Mouse (Mus musculus) kidney, adult 9 months (tissue): Measurements from ENCODE around the gene Pip5k1a.
A peak's percentile ranks its signal among the peaks of the same experiment; 100 is the strongest.
"Not testable (repeated sequence)": the region's sequence is repeated elsewhere in the genome, so short reads cannot be mapped to it uniquely, and the experiment has no call there.

ENCODE experiments used
- DNase-seq: peaks from one replicate; pipeline ENCODE4 v3.0.0; 2022

The Pip5k1a gene

GRCm38 (mm10) chr3:95110911-95111726 is 4.4 kb upstream of the Pip5k1a start, which contains the start of gene Vps72:
Vps72 (plus strand) TSS chr3:95111022.
- DNase-seq: peak; percentile 93

DNA sequence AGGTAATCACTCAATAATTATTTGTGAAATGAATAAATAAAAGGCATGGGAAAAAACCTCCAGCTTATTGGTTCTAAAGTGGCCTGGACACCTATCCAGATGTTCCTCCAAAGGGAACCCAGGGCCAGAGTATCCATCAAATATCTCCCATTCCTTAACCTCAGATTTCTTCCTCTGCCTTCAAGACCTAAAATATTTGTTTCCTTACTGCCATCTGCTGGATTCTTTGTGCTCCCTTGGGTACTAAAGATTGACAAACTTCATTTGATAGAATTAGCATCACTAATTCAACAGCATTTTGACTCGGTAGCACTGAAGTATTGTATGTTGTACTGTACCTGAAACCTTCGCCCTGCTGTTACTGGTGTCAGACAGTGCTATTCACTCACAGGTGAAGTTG is 1.2 kb upstream of the Pip5k1a start:
- DNase-seq: peak; percentile 43

DNA sequence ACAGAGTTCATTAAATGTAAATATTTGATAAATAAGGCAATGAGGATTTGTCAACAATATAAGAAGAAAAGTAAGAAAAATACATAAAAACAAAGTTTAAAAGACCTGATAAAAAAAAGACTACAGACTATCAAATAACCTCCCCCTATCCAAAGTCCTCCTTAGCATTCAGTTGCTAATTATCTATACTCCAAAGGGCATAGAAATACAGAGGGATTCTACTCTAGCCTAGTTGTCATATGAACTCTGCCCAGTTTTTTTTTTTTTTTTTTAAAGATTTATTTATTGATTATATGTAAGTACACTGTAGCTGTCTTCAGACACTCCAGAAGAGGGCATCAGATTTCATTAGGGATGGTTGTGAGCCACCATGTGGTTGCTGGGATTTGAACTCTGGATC is 578 bp upstream of the Pip5k1a start:
- not testable (repeated sequence) for DNase-seq

DNA sequence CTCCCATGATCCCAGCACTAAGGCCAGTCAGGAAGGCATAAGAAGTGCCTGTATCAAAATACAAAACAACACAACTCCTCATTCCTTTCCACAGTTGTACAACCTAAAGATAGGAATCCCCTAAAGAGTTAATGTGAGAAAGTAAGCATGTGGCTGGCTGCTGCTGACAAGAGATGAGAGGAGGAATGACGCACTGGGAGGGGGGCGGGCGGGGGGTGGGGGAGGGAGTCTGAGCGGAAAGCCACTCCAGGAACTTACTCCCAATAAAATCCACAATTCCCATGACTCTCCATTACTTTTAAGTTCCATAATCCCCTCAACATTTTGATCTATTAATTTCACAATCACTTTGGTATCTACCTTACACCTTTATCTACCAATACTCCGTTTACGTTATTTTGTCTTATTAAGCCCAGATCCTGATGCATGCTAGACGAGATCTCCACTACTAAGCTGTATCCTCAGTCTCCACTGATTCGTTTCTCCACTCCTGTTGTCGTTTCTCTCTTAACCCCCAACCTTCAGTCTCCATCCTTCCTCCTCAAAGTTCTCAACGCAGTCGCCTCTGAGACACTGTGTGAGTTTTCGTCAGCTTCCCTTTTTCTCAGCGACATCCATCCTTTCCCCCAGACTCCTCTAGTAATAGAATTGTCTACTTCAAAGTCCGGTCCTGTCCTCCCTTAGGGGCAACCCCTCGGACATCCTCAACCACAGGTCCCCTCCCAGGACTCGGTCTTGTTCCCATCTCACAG is 968 bp downstream of the Pip5k1a start:
- no peak for DNase-seq

GRCm38 (mm10) chr3:95105121-95105520 is 1.6 kb downstream of the Pip5k1a start:
- no peak for DNase-seq

GRCm38 (mm10) chr3:95100854-95101253 is 5.9 kb downstream of the Pip5k1a start:
- DNase-seq: no peak

DNA sequence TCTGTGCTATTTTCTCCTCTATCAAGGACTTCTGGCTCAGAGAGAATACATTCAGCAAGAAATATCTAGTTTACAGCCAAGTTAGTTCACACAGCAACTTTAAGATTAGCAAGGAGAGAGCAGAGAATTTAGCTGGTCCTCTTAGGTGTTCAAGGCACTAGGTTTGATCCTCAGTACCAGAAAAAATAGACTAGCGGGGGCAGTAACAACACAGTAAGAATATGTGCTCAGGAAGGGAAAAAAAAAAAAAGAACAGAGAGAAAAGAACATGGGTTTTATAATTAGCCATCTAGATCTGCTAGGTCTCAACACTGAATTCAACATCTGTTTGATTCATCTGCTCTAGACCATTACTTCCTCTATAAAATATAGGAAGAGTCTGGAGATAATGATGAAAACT is 18.7 kb downstream of the Pip5k1a start:
- DNase-seq: no peak

GRCm38 (mm10) chr3:95071606-95072005 is 35.1 kb downstream of the Pip5k1a start:
- no peak for DNase-seq

DNA sequence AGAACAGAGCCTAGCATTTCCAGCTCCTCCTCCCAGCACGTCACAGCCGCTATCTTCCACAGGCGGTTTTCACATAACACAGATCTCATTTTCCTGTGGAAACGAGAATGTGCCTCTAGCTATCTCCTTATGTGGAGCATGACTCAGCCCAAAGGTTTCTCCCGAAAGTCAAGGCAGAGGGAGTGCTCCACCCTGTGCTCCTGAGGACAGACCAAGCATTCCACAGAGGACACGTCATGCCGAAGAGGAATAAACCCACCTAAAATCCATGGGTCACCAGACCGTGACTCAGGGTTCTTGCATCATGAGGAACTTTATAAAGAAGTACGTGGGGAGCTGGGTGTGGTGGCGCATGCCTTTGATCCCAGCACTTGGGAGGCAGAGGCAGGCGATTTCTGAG is 40.2 kb downstream of the Pip5k1a start:
- DNase-seq: no peak

- DNase-seq: no peak
Observed at GRCm38 (mm10) chr3:95066095-95066494, 40.6 kb downstream of the Pip5k1a start.

GRCm38 (mm10) chr3:95065553-95065952 is 41.2 kb downstream of the Pip5k1a start:
- DNase-seq: no peak

- no peak for DNase-seq
Observed at GRCm38 (mm10) chr3:95063741-95064140, 43.0 kb downstream of the Pip5k1a start.

DNA sequence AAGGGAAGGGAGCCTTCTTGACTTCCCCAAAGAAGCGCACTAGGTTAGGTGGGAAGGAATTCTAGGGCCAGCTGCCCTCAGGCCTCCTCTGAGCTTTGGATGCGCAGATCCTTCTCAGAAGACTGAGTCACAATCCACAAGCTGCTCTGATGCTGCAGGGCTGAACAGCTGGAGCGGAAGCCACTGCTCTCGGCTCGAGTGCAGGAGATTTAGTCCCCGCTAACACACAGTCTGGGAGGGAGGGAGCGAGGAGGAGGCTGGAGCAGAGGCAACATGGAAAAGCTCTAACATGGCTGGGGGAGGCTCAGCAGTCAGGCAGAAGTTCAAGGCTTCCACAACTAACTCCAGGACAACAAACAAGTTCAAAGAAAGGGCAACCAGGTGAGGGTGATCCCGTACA is 48.7 kb downstream of the Pip5k1a start:
- DNase-seq: no peak

DNA sequence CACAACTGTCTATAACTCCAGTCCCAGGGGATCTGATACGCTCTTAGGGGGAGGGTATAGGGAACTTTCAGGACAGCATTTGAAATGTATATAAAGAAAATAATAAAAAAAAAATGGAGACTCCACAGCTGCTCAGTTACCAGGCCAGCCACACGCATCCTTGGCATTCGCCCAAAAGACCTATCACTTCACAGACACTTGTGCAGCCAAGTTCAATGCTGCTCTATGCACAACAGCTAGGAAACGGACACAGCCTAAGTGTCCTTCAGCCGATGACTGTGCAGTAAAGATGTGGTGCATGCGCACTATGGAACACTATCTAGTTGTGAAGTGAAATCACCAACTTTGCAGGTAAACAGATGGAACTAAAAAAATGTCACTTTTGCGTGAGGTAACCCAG is 50.5 kb downstream of the Pip5k1a start:
- no peak for DNase-seq

- DNase-seq: no peak
Observed at GRCm38 (mm10) chr3:95054481-95055260, 52.1 kb downstream of the Pip5k1a start.

DNA sequence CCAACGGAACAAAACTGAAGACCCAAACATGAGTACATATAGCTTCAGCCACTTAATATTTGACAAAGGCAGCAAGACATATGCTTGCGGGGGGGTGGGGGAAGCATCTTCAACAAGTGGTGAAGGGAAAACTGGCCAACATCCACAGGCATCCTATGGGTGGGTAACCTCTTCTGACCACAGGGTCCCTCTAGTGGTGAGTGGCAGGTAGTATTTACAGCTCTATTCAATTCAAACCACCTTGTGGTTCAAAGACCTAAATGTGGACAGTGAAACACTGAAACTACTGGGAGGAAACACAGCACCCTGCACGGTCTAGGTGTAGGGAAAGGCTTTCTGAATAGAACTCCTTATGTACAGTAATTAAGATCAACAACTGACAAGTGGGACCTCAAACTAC is 53.0 kb downstream of the Pip5k1a start:
- peak; percentile 51 for DNase-seq

GRCm38 (mm10) chr3:95052959-95053358 is 53.8 kb downstream of the Pip5k1a start:
- peak; percentile 73 for DNase-seq

GRCm38 (mm10) chr3:95047914-95048313 is 58.8 kb downstream of the Pip5k1a start:
- no peak for DNase-seq

DNA sequence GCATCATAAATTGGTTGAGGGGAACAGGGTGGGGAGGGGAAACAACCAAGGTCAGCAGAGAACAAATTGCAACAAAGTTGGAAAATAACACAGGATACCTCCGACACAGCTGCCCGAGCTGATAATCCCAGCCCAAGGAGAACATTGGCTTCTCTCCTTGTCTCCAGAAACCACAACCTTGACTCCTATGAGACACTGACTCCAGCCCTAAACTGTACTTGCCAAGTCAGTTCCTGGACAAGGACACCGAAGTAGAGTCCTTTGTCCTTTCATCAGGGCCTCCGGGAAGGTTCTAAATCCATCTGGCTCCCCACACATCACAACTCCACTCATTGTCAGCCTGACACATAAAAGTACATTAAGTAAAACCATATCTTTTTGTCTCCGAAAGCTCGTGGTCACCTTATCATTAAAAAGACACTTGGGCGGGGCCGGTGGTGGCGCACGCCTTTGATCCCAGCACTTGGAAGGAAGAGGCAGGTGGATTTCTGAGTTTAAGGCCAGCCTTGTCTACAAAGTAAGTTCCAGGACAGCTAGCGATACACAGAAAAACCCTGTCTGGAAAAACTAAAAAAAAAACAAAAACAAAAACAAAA is 60.2 kb downstream of the Pip5k1a start:
- DNase-seq: no peak

DNA sequence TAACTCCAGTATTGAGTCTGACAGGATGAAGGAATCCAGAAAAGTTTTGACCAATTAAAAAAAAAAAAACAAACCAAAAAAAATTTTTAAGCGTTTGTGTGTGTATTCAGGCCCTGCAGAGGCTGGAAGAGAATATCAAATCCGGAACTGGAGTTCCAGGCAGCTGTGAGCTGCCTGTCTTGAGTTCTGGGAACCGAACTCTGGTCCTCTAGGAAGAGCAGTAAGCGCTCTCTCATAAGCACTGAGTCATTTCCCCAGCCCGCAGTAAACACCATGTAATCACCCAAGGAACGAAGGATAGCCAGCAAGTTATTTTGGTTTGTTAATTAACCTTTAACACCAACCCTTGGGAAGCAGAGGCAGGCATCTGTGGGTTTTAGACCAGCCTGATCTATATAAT is 63.5 kb downstream of the Pip5k1a start:
- DNase-seq: no peak

- no peak for DNase-seq
Observed at GRCm38 (mm10) chr3:95042838-95043229, 63.9 kb downstream of the Pip5k1a start.

DNA sequence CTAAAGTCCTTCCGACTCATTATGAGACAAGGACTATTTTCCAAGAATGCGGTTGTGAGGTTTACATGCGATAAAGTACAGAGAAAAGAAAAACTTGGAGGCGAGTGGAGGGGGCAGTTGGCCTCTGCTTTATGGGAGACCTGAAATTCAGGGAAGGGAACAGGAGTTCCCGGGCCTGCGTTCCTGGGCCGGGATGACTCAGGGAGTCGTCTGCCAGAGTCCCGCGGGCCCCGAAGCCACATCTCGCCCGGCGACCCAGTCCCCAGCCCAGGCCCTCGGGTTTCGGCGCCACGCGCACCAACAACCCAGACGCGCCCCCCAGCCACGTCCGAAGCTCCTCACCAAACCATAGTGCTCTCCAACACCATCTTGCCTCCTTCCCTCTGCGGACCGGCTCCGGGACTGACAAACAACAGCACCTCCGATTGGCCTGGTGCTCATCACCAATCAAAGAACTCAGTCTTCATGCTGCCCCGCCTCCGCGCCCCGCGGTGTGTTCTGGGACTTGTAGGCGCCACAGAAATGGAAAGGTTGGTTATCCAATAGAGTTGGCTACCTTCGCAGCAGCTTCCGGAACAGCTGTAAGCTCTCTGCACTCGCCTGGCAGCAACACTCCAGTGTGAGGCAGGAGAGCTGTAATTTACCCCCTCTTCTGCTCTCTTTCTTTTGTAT is 64.4 kb downstream of the Pip5k1a start, which contains the start of gene Psmd4:
Gene Psmd4 (minus strand): TSS at position 449 of the 672 bp plus-strand sequence.
- DNase-seq: peak; percentile 99
